Mouse (Mus musculus) limb, embryonic 15.5 days (tissue): ENCODE results near the gene Pla2g4a. TPM values are rescaled to one million over a fixed set of nuclear protein-coding genes. Genes with fewer than 3 reads are reported as not detected.
"Not testable (repeated sequence)": the region's sequence is repeated elsewhere in the genome, so short reads cannot be mapped to it uniquely, and the experiment has no call there.

Experiments
- ATAC-seq: fragments of 200-750 bp; cut with Nextera tagmentation; 2 replicates; pipeline ENCODE4 v1.8.0; 2017; ENCODE audit warnings: low read depth, moderate TSS enrichment; ENCODE audit not compliant: insufficient number of reproducible peaks, low FRiP score, low TSS enrichment
- H3K27ac ChIP-seq: fragments of 300-500 bp; sonication (generic); 2 replicates; pipeline ENCODE4 v1.5.1; 2015; ENCODE audit warnings: moderate library complexity, mild to moderate bottlenecking, inconsistent platforms
- H3K27me3 ChIP-seq: fragments of 300-500 bp; sonication (generic); 2 replicates; pipeline ENCODE4 v1.6.1; 2015; ENCODE audit warnings: inconsistent platforms
- H3K36me3 ChIP-seq: fragments of 300-500 bp; sonication (generic); 2 replicates; pipeline ENCODE4 v1.6.1; 2015; ENCODE audit warnings: inconsistent platforms
- H3K4me1 ChIP-seq: fragments of 300-500 bp; sonication (generic); 2 replicates; pipeline ENCODE4 v1.6.1; 2015; ENCODE audit warnings: inconsistent platforms
- H3K4me2 ChIP-seq: fragments of 300-500 bp; sonication (generic); 2 replicates; pipeline ENCODE4 v1.6.1; 2015; ENCODE audit warnings: mild to moderate bottlenecking, inconsistent platforms
- H3K4me3 ChIP-seq: fragments of 300-500 bp; sonication (generic); 2 replicates; pipeline ENCODE4 v1.5.1; 2015; ENCODE audit warnings: mild to moderate bottlenecking, inconsistent platforms
- H3K9ac ChIP-seq: fragments of 300-500 bp; sonication (generic); 2 replicates; pipeline ENCODE4 v1.6.1; 2015; ENCODE audit warnings: inconsistent platforms
- H3K9me3 ChIP-seq: fragments of 300-500 bp; sonication (generic); 2 replicates; pipeline ENCODE4 v1.6.1; 2016; ENCODE audit warnings: inconsistent platforms
- WGBS: fragments of 180-500 bp; shearing (Covaris S2); methylation state at CpG from one replicate; pipeline ENCODE4 v1.1.7; 2015; 5-methylcytosine and 5-hydroxymethylcytosine counted together
- polyA plus RNA-seq: library from polyadenylated mRNA; unstranded; fragments of >200 nt; fragmentation: Nextera tagmentation; extraction: Ambion mirVana; gene quantifications from 2 replicates; pipeline ENCODE4 v1.2.1, GENCODE M21; 2015

Gene Pla2g4a
- polyA plus RNA-seq, 1 experiment from 2014 or later: 19.5 TPM

GRCm38 (mm10) chr1:149950656-149951055 lies 10.4 kb downstream of the Pla2g4a start:
- H3K9me3 ChIP-seq: no peaks in the 10 kb centered on the region
- no peaks in the 10 kb centered on the region for H3K27me3 ChIP-seq
- WGBS: 64% methylated on average over 3 of the region's 3 CpGs
- no peak overlapping the region for H3K9ac ChIP-seq
- no peak overlapping the region for H3K4me2 ChIP-seq
- no peaks in the 10 kb centered on the region for H3K36me3 ChIP-seq
- H3K4me1 ChIP-seq: no peaks in the 10 kb centered on the region
- H3K27ac ChIP-seq: no peak overlapping the region
- ATAC-seq: no peak
- H3K4me3 ChIP-seq: no peak overlapping the region

- H3K4me2 ChIP-seq: no peak overlapping the region
- H3K4me1 ChIP-seq: no peaks in the 10 kb centered on the region
- no peaks in the 10 kb centered on the region for H3K36me3 ChIP-seq
- H3K9me3 ChIP-seq: no peaks in the 10 kb centered on the region
- WGBS: 74% methylated on average over 1 of the region's 1 CpGs
- H3K27ac ChIP-seq: no peak overlapping the region
- no peak for ATAC-seq
- no peak overlapping the region for H3K4me3 ChIP-seq
- H3K27me3 ChIP-seq: no peaks in the 10 kb centered on the region
- H3K9ac ChIP-seq: no peak overlapping the region
These were observed 10.8 kb downstream of the Pla2g4a start for GRCm38 (mm10) chr1:149950254-149950653.

- no peak overlapping the region for H3K9ac ChIP-seq
- H3K27ac ChIP-seq: no peak overlapping the region
- no peak overlapping the region for H3K4me2 ChIP-seq
- ATAC-seq: no peak
- H3K4me1 ChIP-seq: no peaks in the 10 kb centered on the region
- no peaks in the 10 kb centered on the region for H3K9me3 ChIP-seq
- no peaks in the 10 kb centered on the region for H3K36me3 ChIP-seq
- no peak overlapping the region for H3K4me3 ChIP-seq
- 98% methylated on average over 1 of the region's 1 CpGs for WGBS
- no peaks in the 10 kb centered on the region for H3K27me3 ChIP-seq
These were observed 11.8 kb downstream of the Pla2g4a start for GRCm38 (mm10) chr1:149949334-149949733.

GRCm38 (mm10) chr1:149948066-149948825 lies 12.8 kb downstream of the Pla2g4a start:
- no peak for ATAC-seq
- no peaks in the 10 kb centered on the region for H3K36me3 ChIP-seq
- no peaks in the 10 kb centered on the region for H3K9me3 ChIP-seq
- WGBS: 82% methylated on average over 8 of the region's 8 CpGs
- no peak overlapping the region for H3K4me2 ChIP-seq
- H3K9ac ChIP-seq: no peak overlapping the region
- no peaks in the 10 kb centered on the region for H3K27me3 ChIP-seq
- H3K4me1 ChIP-seq: no peaks in the 10 kb centered on the region
- H3K4me3 ChIP-seq: no peak overlapping the region
- no peak overlapping the region for H3K27ac ChIP-seq

- no peak overlapping the region for H3K4me3 ChIP-seq
- no peak overlapping the region for H3K9ac ChIP-seq
- H3K27ac ChIP-seq: no peak overlapping the region
- no peaks in the 10 kb centered on the region for H3K4me1 ChIP-seq
- no peak for ATAC-seq
- H3K4me2 ChIP-seq: no peak overlapping the region
- no peaks in the 10 kb centered on the region for H3K36me3 ChIP-seq
- H3K9me3 ChIP-seq: no peaks in the 10 kb centered on the region
- WGBS: 55% methylated on average over 5 of the region's 5 CpGs
- no peaks in the 10 kb centered on the region for H3K27me3 ChIP-seq
These were observed 14.1 kb downstream of the Pla2g4a start for GRCm38 (mm10) chr1:149946993-149947392.

- no peak overlapping the region for H3K4me2 ChIP-seq
- H3K9ac ChIP-seq: no peak overlapping the region
- H3K4me1 ChIP-seq: no peaks in the 10 kb centered on the region
- no peak overlapping the region for H3K4me3 ChIP-seq
- 94% methylated on average over 3 of the region's 3 CpGs for WGBS
- ATAC-seq: no peak
- no peak overlapping the region for H3K27ac ChIP-seq
- no peaks in the 10 kb centered on the region for H3K27me3 ChIP-seq
- no peaks in the 10 kb centered on the region for H3K9me3 ChIP-seq
- no peaks in the 10 kb centered on the region for H3K36me3 ChIP-seq
These were observed 14.7 kb downstream of the Pla2g4a start for GRCm38 (mm10) chr1:149946432-149946831.

GRCm38 (mm10) chr1:149943611-149944010 lies 17.5 kb downstream of the Pla2g4a start:
- 56% methylated on average over 2 of the region's 2 CpGs for WGBS
- no peak overlapping the region for H3K9ac ChIP-seq
- H3K4me3 ChIP-seq: no peak overlapping the region
- no peak overlapping the region for H3K4me2 ChIP-seq
- ATAC-seq: no peak
- no peaks in the 10 kb centered on the region for H3K36me3 ChIP-seq
- no peaks in the 10 kb centered on the region for H3K9me3 ChIP-seq
- H3K27me3 ChIP-seq: no peaks in the 10 kb centered on the region
- no peaks in the 10 kb centered on the region for H3K4me1 ChIP-seq
- H3K27ac ChIP-seq: no peak overlapping the region

GRCm38 (mm10) chr1:149940301-149940700 lies 20.8 kb downstream of the Pla2g4a start:
- no peak overlapping the region for H3K4me2 ChIP-seq
- WGBS: 80% methylated on average over 1 of the region's 1 CpGs

GRCm38 (mm10) chr1:149939261-149940032 lies 21.6 kb downstream of the Pla2g4a start:
- no peak overlapping the region for H3K4me2 ChIP-seq
- no peak overlapping the region for H3K4me3 ChIP-seq
- no peak overlapping the region for H3K27ac ChIP-seq
- H3K9me3 ChIP-seq: no peaks in the 10 kb centered on the region
- no peak overlapping the region for H3K9ac ChIP-seq
- no peaks in the 10 kb centered on the region for H3K27me3 ChIP-seq
- no peaks in the 10 kb centered on the region for H3K36me3 ChIP-seq
- 85% methylated on average over 9 of the region's 9 CpGs for WGBS
- no peaks in the 10 kb centered on the region for H3K4me1 ChIP-seq
- no peak for ATAC-seq

More at GRCm38 (mm10) chr1:149940301-149940700, 20.8 kb downstream of the Pla2g4a start:
- no peak for ATAC-seq
- Histone ChIP-seq H3K27me3 (no peaks in the 10 kb centered on the region), H3K9ac (no peak overlapping the region), H3K4me3 (no peak overlapping the region), H3K9me3 (no peaks in the 10 kb centered on the region), H3K4me1 (no peaks in the 10 kb centered on the region), H3K36me3 (no peaks in the 10 kb centered on the region), H3K27ac (no peak overlapping the region)

- Histone ChIP-seq H3K27ac (no peak overlapping the region), H3K9me3 (no peaks in the 10 kb centered on the region), H3K36me3 (no peaks in the 10 kb centered on the region), H3K27me3 (no peaks in the 10 kb centered on the region), H3K4me1 (no peaks in the 10 kb centered on the region), H3K4me3 (no peak overlapping the region), H3K4me2 (no peak overlapping the region), H3K9ac (no peak overlapping the region)
- ATAC-seq: no peak
- 79% methylated on average over 4 of the region's 4 CpGs for WGBS
These were observed 23.3 kb downstream of the Pla2g4a start for GRCm38 (mm10) chr1:149937825-149938224.

GRCm38 (mm10) chr1:149929140-149929539 lies 31.9 kb downstream of the Pla2g4a start:
- no peak overlapping the region for H3K4me3 ChIP-seq
- no peak overlapping the region for H3K4me2 ChIP-seq
- 79% methylated on average over 5 of the region's 5 CpGs for WGBS
- H3K27me3 ChIP-seq: no peaks in the 10 kb centered on the region
- no peak for ATAC-seq
- H3K9ac ChIP-seq: no peak overlapping the region
- H3K27ac ChIP-seq: no peak overlapping the region
- H3K36me3 ChIP-seq: no peaks in the 10 kb centered on the region
- H3K4me1 ChIP-seq: no peaks in the 10 kb centered on the region
- H3K9me3 ChIP-seq: no peaks in the 10 kb centered on the region

GRCm38 (mm10) chr1:149923737-149924136 lies 37.4 kb downstream of the Pla2g4a start:
- H3K27ac ChIP-seq, H3K36me3 ChIP-seq, H3K9ac ChIP-seq, ATAC-seq, H3K27me3 ChIP-seq, H3K4me2 ChIP-seq, H3K9me3 ChIP-seq, H3K4me1 ChIP-seq, H3K4me3 ChIP-seq: not testable (repeated sequence)
- 93% methylated on average over 1 of the region's 1 CpGs for WGBS
